Mouse (Mus musculus): ENCODE results near the gene Tnip3. TPM values are rescaled to one million over a fixed set of nuclear protein-coding genes. Genes with fewer than 3 reads are reported as not detected.

The Tnip3 gene
- polyA plus RNA-seq, 1 experiment from 2014 or later, result not detected

- Histone ChIP-seq H3K9me3 (no peaks in the 10 kb centered on the region), H3K4me3 (no peak overlapping the region), H3K36me3 (replicated peaks) (no peaks in the 10 kb centered on the region), H3K27me3 (replicated peaks) (0 out of 2 replicates have a peak, but pooled peaks cover 2% of the 10 kb centered on the region), H3K4me2 (no peak overlapping the region), H3K9ac (no peak overlapping the region), H3K4me1 (no peaks in the 10 kb centered on the region), H3K27ac (no peak overlapping the region)
- 89% methylated on average over 2 of the region's 2 CpGs for WGBS
- no peak for ATAC-seq (replicated peaks)
Observed at GRCm38 (mm10) chr6:65590018-65590417, 64.9 kb downstream of the Tnip3 start.

DNA sequence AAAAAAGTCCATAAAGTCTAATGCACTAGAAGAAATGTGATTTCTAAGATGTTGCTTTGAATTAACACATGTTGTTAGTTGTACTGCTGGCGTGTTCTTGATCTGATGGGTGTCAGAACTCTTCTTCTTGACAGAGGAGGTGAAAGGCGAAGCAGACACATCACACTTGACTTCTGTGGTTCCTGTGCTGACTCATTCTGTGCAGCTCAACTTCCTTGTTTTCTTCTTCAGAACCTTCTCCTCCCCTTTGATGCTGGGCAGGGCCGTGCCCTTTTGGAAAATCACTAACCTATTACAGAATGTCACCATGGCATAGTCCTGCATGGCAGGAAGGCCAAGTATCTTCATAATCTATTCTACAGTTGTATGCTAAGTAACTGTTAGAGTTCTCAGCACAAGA is 69.1 kb downstream of the Tnip3 start:
- no peak overlapping the region for H3K27ac ChIP-seq
- 85% methylated on average over 3 of the region's 3 CpGs for WGBS
- H3K4me1 ChIP-seq, result no peaks in the 10 kb centered on the region
- H3K9me3 ChIP-seq, result no peaks in the 10 kb centered on the region
- no peak overlapping the region for H3K4me2 ChIP-seq
- H3K27me3 ChIP-seq (replicated peaks), result peaks cover 2% of the 10 kb centered on the region; the same call in 1 of the 2 replicates
- no peak overlapping the region for H3K4me3 ChIP-seq
- no peak for ATAC-seq (replicated peaks)
- no peak overlapping the region for H3K9ac ChIP-seq
- no peaks in the 10 kb centered on the region for H3K36me3 ChIP-seq (replicated peaks)

GRCm38 (mm10) chr6:65595371-65595770 is 70.3 kb downstream of the Tnip3 start:
- peaks cover 2% of the 10 kb centered on the region; the same call in 1 of the 2 replicates for H3K27me3 ChIP-seq (replicated peaks)
- no peak overlapping the region for H3K9ac ChIP-seq
- ATAC-seq (replicated peaks), result no peak
- no peak overlapping the region for H3K4me2 ChIP-seq
- H3K9me3 ChIP-seq, result no peaks in the 10 kb centered on the region
- no peaks in the 10 kb centered on the region for H3K36me3 ChIP-seq (replicated peaks)
- H3K4me3 ChIP-seq, result no peak overlapping the region
- H3K4me1 ChIP-seq, result 0 out of 2 replicates have a peak, but pooled peaks cover 4% of the 10 kb centered on the region
- no peak overlapping the region for H3K27ac ChIP-seq
- WGBS, result 91% methylated on average over 1 of the region's 1 CpGs

DNA sequence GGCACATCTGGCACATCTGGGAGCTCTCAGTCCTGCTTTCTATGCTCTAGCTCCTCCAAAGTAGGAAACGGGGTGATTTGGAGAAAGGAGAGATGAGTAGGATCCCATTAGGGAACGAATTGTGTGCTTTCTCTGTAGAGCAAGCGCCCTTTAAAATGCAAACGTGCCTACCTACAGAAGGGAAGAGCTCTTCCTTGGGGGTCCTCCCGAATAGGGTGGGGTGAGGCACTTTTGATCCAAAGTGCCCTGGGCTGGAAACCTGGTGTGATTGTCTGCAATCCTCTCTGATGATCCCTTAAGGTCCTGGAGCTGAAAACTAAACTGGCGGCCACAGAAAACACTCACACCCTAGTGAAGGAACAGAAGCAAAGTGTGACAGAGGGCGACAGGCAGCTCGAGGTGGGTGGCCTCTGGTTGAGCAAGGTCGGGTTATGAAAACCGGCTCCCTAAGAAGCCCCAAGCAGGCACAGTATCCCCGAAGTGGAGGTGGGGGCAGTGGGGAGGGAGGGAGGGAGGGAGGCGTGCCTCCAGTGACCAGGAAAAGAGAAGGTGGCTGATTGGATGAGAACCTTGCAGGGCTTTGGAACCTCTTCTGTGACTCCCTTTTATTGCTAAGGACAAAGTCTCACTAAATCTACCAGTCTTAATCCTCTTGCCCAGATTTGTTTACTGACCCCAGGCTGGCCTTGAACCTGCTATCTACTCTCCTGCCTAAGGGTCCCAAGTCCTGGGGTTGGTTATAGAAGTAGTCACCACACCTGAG is 72.1 kb downstream of the Tnip3 start:
- Histone ChIP-seq H3K9ac (no peak overlapping the region), H3K27me3 (replicated peaks) (no peaks in the 10 kb centered on the region; the same call in 1 of the 2 replicates), H3K27ac (no peak overlapping the region), H3K36me3 (replicated peaks) (no peaks in the 10 kb centered on the region), H3K4me3 (no peak overlapping the region), H3K4me1 (0 out of 2 replicates have a peak, but pooled peaks cover 4% of the 10 kb centered on the region), H3K9me3 (no peaks in the 10 kb centered on the region), H3K4me2 (no peak overlapping the region)
- no peak for ATAC-seq (replicated peaks)
- WGBS, result 33% methylated on average over 12 of the region's 12 CpGs

- no peaks in the 10 kb centered on the region for H3K9me3 ChIP-seq
- no peak overlapping the region for H3K9ac ChIP-seq
- 79% methylated on average over 3 of the region's 3 CpGs for WGBS
- H3K27ac ChIP-seq, result no peak overlapping the region
- no peaks in the 10 kb centered on the region; the same call in 1 of the 2 replicates for H3K27me3 ChIP-seq (replicated peaks)
- no peak overlapping the region for H3K4me3 ChIP-seq
- no peak overlapping the region for H3K4me2 ChIP-seq
- ATAC-seq (replicated peaks), result no peak
- H3K4me1 ChIP-seq, result 0 out of 2 replicates have a peak, but pooled peaks cover 4% of the 10 kb centered on the region
- H3K36me3 ChIP-seq (replicated peaks), result no peaks in the 10 kb centered on the region
Observed at GRCm38 (mm10) chr6:65598522-65598921, 73.4 kb downstream of the Tnip3 start.

- WGBS, result 19% methylated on average over 7 of the region's 7 CpGs
- Histone ChIP-seq H3K27me3 (replicated peaks) (no peaks in the 10 kb centered on the region; the same call in 1 of the 2 replicates), H3K9me3 (no peaks in the 10 kb centered on the region), H3K4me3 (no peak overlapping the region), H3K4me2 (no peak overlapping the region), H3K27ac (no peak overlapping the region), H3K9ac (no peak overlapping the region), H3K36me3 (replicated peaks) (no peaks in the 10 kb centered on the region), H3K4me1 (0 out of 2 replicates have a peak, but pooled peaks cover 4% of the 10 kb centered on the region)
- no peak for ATAC-seq (replicated peaks)
Observed at GRCm38 (mm10) chr6:65599865-65600739, 75.0 kb downstream of the Tnip3 start.

GRCm38 (mm10) chr6:65600887-65601286 is 75.8 kb downstream of the Tnip3 start:
- Histone ChIP-seq H3K27me3 (replicated peaks) (no peaks in the 10 kb centered on the region; the same call in 1 of the 2 replicates), H3K9me3 (no peaks in the 10 kb centered on the region), H3K4me1 (0 out of 2 replicates have a peak, but pooled peaks cover 4% of the 10 kb centered on the region), H3K27ac (no peak overlapping the region), H3K4me2 (no peak overlapping the region), H3K9ac (no peak overlapping the region), H3K36me3 (replicated peaks) (no peaks in the 10 kb centered on the region), H3K4me3 (no peak overlapping the region)
- 58% methylated on average over 1 of the region's 1 CpGs for WGBS
- ATAC-seq (replicated peaks), result no peak

GRCm38 (mm10) chr6:65605778-65606177 is 80.7 kb downstream of the Tnip3 start:
- Histone ChIP-seq H3K9me3 (no peaks in the 10 kb centered on the region), H3K27me3 (replicated peaks) (no peaks in the 10 kb centered on the region), H3K4me3 (no peak overlapping the region), H3K4me1 (no peaks in the 10 kb centered on the region), H3K9ac (no peak overlapping the region), H3K4me2 (no peak overlapping the region), H3K36me3 (replicated peaks) (no peaks in the 10 kb centered on the region), H3K27ac (no peak overlapping the region)
- 83% methylated on average over 4 of the region's 4 CpGs for WGBS
- ATAC-seq (replicated peaks), result no peak

DNA sequence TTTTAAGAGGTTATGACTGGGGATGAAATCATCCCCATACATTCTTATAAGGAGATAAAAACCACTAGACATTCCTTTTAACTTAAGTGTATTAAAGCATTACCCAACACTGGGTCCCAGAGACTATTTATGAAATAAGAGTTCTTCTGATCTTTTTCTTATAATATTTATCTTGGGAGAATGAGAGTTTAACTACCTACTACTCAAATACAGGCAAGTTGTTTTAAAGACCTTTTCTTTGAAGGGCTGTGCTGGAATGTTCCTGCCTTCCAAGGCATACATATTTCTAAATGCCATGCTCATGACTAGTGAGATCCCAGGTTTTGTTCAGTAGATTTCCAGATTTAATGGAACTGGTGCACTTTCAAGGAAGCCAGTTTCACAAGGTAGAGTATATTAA is 81.8 kb downstream of the Tnip3 start:
- Histone ChIP-seq H3K27me3 (replicated peaks) (no peaks in the 10 kb centered on the region), H3K9ac (no peak overlapping the region), H3K9me3 (no peaks in the 10 kb centered on the region), H3K4me2 (no peak overlapping the region), H3K27ac (no peak overlapping the region), H3K4me1 (no peaks in the 10 kb centered on the region), H3K36me3 (replicated peaks) (no peaks in the 10 kb centered on the region), H3K4me3 (no peak overlapping the region)
- ATAC-seq (replicated peaks), result no peak

- Histone ChIP-seq H3K27me3 (replicated peaks) (no peaks in the 10 kb centered on the region), H3K9me3 (no peaks in the 10 kb centered on the region), H3K4me1 (no peaks in the 10 kb centered on the region), H3K4me2 (no peak overlapping the region), H3K9ac (no peak overlapping the region), H3K36me3 (replicated peaks) (no peaks in the 10 kb centered on the region), H3K27ac (no peak overlapping the region), H3K4me3 (no peak overlapping the region)
- no peak for ATAC-seq (replicated peaks)
Observed at GRCm38 (mm10) chr6:65611834-65612233, 86.7 kb downstream of the Tnip3 start.

GRCm38 (mm10) chr6:65613924-65614585 is 88.9 kb downstream of the Tnip3 start:
- ATAC-seq (replicated peaks), result no peak
- no peak overlapping the region for H3K4me2 ChIP-seq

GRCm38 (mm10) chr6:65615641-65616040 is 90.5 kb downstream of the Tnip3 start:
- no peak overlapping the region for H3K4me2 ChIP-seq
- H3K4me1 ChIP-seq, result no peaks in the 10 kb centered on the region
- WGBS, result 69% methylated on average over 4 of the region's 4 CpGs
- no peaks in the 10 kb centered on the region for H3K36me3 ChIP-seq (replicated peaks)
- H3K4me3 ChIP-seq, result no peak overlapping the region
- ATAC-seq (replicated peaks), result no peak
- H3K27me3 ChIP-seq (replicated peaks), result no peaks in the 10 kb centered on the region
- H3K9me3 ChIP-seq, result no peaks in the 10 kb centered on the region
- no peak overlapping the region for H3K27ac ChIP-seq
- no peak overlapping the region for H3K9ac ChIP-seq

More at GRCm38 (mm10) chr6:65613924-65614585, 88.9 kb downstream of the Tnip3 start:
- Histone ChIP-seq H3K4me3 (no peak overlapping the region), H3K36me3 (replicated peaks) (no peaks in the 10 kb centered on the region), H3K9me3 (no peaks in the 10 kb centered on the region), H3K4me1 (no peaks in the 10 kb centered on the region), H3K27ac (no peak overlapping the region), H3K27me3 (replicated peaks) (no peaks in the 10 kb centered on the region), H3K9ac (no peak overlapping the region)
